Mouse (Mus musculus): Measurements from ENCODE around the gene Ctsa.
"Not testable (repeated sequence)": the region's sequence is repeated elsewhere in the genome, so short reads cannot be mapped to it uniquely, and the experiment has no call there.

The Ctsa gene

GRCm38 (mm10) chr2:164805332-164805718, 27.3 kb upstream of the Ctsa start:
- DNase-seq = peak; percentile 27

- DNase-seq = no peak
Measured at GRCm38 (mm10) chr2:164806614-164807013, 26.1 kb upstream of the Ctsa start.

GRCm38 (mm10) chr2:164813557-164813956, 19.1 kb upstream of the Ctsa start:
- no peak for DNase-seq

- DNase-seq = no peak
Measured at GRCm38 (mm10) chr2:164815348-164815747, 17.3 kb upstream of the Ctsa start.

- DNase-seq = no peak
Measured at GRCm38 (mm10) chr2:164815821-164816220, 16.9 kb upstream of the Ctsa start.

- DNase-seq = no peak
Measured at GRCm38 (mm10) chr2:164817206-164817605, 15.5 kb upstream of the Ctsa start.

GRCm38 (mm10) chr2:164817703-164818102, 15.0 kb upstream of the Ctsa start:
- no peak for DNase-seq

- DNase-seq = no peak
Measured at GRCm38 (mm10) chr2:164821060-164821459, 11.6 kb upstream of the Ctsa start.

- peak; percentile 99 for DNase-seq
Measured at GRCm38 (mm10) chr2:164822636-164823165, 10.0 kb upstream of the Ctsa start, which contains the start of gene Zswim1. Zswim1 (plus strand) TSS chr2:164822686.

- DNase-seq = no peak
Measured at GRCm38 (mm10) chr2:164823181-164823585, 9.5 kb upstream of the Ctsa start.

GRCm38 (mm10) chr2:164823969-164824368, 8.7 kb upstream of the Ctsa start:
- DNase-seq = no peak

GRCm38 (mm10) chr2:164825521-164825920, 7.2 kb upstream of the Ctsa start:
- no peak for DNase-seq

GRCm38 (mm10) chr2:164827146-164827850, 5.4 kb upstream of the Ctsa start:
- DNase-seq = no peak

GRCm38 (mm10) chr2:164828437-164828836, 4.2 kb upstream of the Ctsa start, which contains the start of gene Spata25:
Spata25 (minus strand) TSS chr2:164828537.
- no peak for DNase-seq

- DNase-seq = no peak
Measured at GRCm38 (mm10) chr2:164829090-164829489, 3.6 kb upstream of the Ctsa start.

GRCm38 (mm10) chr2:164831029-164831428, 1.6 kb upstream of the Ctsa start:
- no peak for DNase-seq

GRCm38 (mm10) chr2:164832032-164832747, 483 bp upstream of the Ctsa start:
- DNase-seq = no peak

GRCm38 (mm10) chr2:164833314-164833959, 764 bp downstream of the Ctsa start, which contains the start of gene Neurl2:
Neurl2 (minus strand) TSS chr2:164833456.
- DNase-seq = peak; percentile 89

- no peak for DNase-seq
Measured at GRCm38 (mm10) chr2:164834531-164834930, 1.9 kb downstream of the Ctsa start.

- no peak for DNase-seq
Measured at GRCm38 (mm10) chr2:164835164-164835563, 2.5 kb downstream of the Ctsa start.

- DNase-seq = no peak
Measured at GRCm38 (mm10) chr2:164845782-164846181, 13.1 kb downstream of the Ctsa start.

- DNase-seq = no peak
Measured at GRCm38 (mm10) chr2:164850061-164850460, 17.4 kb downstream of the Ctsa start.

- DNase-seq = not testable (repeated sequence)
Measured at GRCm38 (mm10) chr2:164855572-164855971, 22.9 kb downstream of the Ctsa start.
